Mouse (Mus musculus): ENCODE results near the gene Slc45a2. TPM values are rescaled to one million over a fixed set of nuclear protein-coding genes. Genes with fewer than 3 reads are reported as not detected.
A peak's percentile ranks its signal among the peaks of the same experiment; 100 is the strongest.

Slc45a2 gene
- polyA plus RNA-seq (2015; fragmentation: Nextera tagmentation; extraction: Ambion mirVana), result not detected in 2 replicates

GRCm38 (mm10) chr15:11000421-11000820, at the start of gene Slc45a2:
Gene Slc45a2, plus strand, starts transcription at chr15:11000721.
- H3K4me1 ChIP-seq (replicated peaks; ENCODE audit: control insufficient read depth, insufficient read depth, low read length), result no peaks in the 10 kb centered on the region
- no peaks in the 10 kb centered on the region for H3K9me3 ChIP-seq (ENCODE audit: control insufficient read depth)
- no peak within 1 kb of the TSS for H3K27ac ChIP-seq (ENCODE audit: low read depth, low read length)
- WGBS, result 61% methylated on average over 7 of the region's 7 CpGs
- peaks cover 3% of the 10 kb centered on the region; the same call in 1 of the 2 replicates for H3K36me3 ChIP-seq (ENCODE audit: control insufficient read depth, insufficient read depth)
- no peak for ATAC-seq
- H3K4me2 ChIP-seq (replicated peaks; ENCODE audit: low read depth), result no peak within 1 kb of the TSS
- H3K27me3 ChIP-seq (replicated peaks; ENCODE audit: control insufficient read depth, insufficient read depth, low read length), result no peaks in the 10 kb centered on the region
- no peak for TF ChIP-seq CTCF (IDR thresholded peaks at IDR 0.05; ENCODE audit: low read depth)
- no peak within 1 kb of the TSS for H3K9ac ChIP-seq (ENCODE audit: low read depth, low read length)
- no peak within 1 kb of the TSS for H3K4me3 ChIP-seq (ENCODE audit: low read depth, low read length)

GRCm38 (mm10) chr15:10951951-10952759, 48.4 kb upstream of the Slc45a2 start, which contains the start of gene C1qtnf3:
Gene C1qtnf3, plus strand, starts transcription at chr15:10952332.
- Histone ChIP-seq H3K4me2 (replicated peaks; ENCODE audit: low read depth) (no peak within 1 kb of the TSS), H3K36me3 (ENCODE audit: control insufficient read depth, insufficient read depth) (no peaks in the 10 kb centered on the region), H3K9me3 (ENCODE audit: control insufficient read depth) (no peaks in the 10 kb centered on the region), H3K9ac (ENCODE audit: low read depth, low read length) (no peak within 1 kb of the TSS), H3K4me3 (ENCODE audit: low read depth, low read length) (no peak within 1 kb of the TSS), H3K27me3 (replicated peaks; ENCODE audit: control insufficient read depth, insufficient read depth, low read length) (no peaks in the 10 kb centered on the region), H3K4me1 (replicated peaks; ENCODE audit: control insufficient read depth, insufficient read depth, low read length) (no peaks in the 10 kb centered on the region), H3K27ac (ENCODE audit: low read depth, low read length) (no peak within 1 kb of the TSS)
- 65% methylated on average over 23 of the region's 23 CpGs for WGBS
- TF ChIP-seq CTCF (IDR thresholded peaks at IDR 0.05; ENCODE audit: low read depth), result no peak
- no peak for ATAC-seq

- no peak overlapping the region for H3K4me3 ChIP-seq (ENCODE audit: low read depth, low read length)
- WGBS, result 46% methylated on average over 4 of the region's 4 CpGs
- H3K27ac ChIP-seq (ENCODE audit: low read depth, low read length), result no peak overlapping the region
- no peak overlapping the region for H3K4me2 ChIP-seq (replicated peaks; ENCODE audit: low read depth)
- ATAC-seq, result no peak
- H3K9ac ChIP-seq (ENCODE audit: low read depth, low read length), result no peak overlapping the region
- no peaks in the 10 kb centered on the region for H3K9me3 ChIP-seq (ENCODE audit: control insufficient read depth)
- no peaks in the 10 kb centered on the region for H3K27me3 ChIP-seq (replicated peaks; ENCODE audit: control insufficient read depth, insufficient read depth, low read length)
- TF ChIP-seq CTCF (IDR thresholded peaks at IDR 0.05; ENCODE audit: low read depth), result no peak
- H3K4me1 ChIP-seq (replicated peaks; ENCODE audit: control insufficient read depth, insufficient read depth, low read length), result no peaks in the 10 kb centered on the region
- no peaks in the 10 kb centered on the region for H3K36me3 ChIP-seq (ENCODE audit: control insufficient read depth, insufficient read depth)
These were observed 47.7 kb upstream of the Slc45a2 start for GRCm38 (mm10) chr15:10952760-10953305.

GRCm38 (mm10) chr15:10953465-10953864, 47.1 kb upstream of the Slc45a2 start:
- Histone ChIP-seq H3K27ac (ENCODE audit: low read depth, low read length) (no peak overlapping the region), H3K36me3 (ENCODE audit: control insufficient read depth, insufficient read depth) (no peaks in the 10 kb centered on the region), H3K9me3 (ENCODE audit: control insufficient read depth) (no peaks in the 10 kb centered on the region), H3K4me1 (replicated peaks; ENCODE audit: control insufficient read depth, insufficient read depth, low read length) (no peaks in the 10 kb centered on the region), H3K4me2 (replicated peaks; ENCODE audit: low read depth) (no peak overlapping the region), H3K4me3 (ENCODE audit: low read depth, low read length) (no peak overlapping the region), H3K27me3 (replicated peaks; ENCODE audit: control insufficient read depth, insufficient read depth, low read length) (no peaks in the 10 kb centered on the region), H3K9ac (ENCODE audit: low read depth, low read length) (no peak overlapping the region)
- ATAC-seq, result no peak
- 76% methylated on average over 1 of the region's 1 CpGs for WGBS
- no peak for TF ChIP-seq CTCF (IDR thresholded peaks at IDR 0.05; ENCODE audit: low read depth)

- no peak overlapping the region for H3K9ac ChIP-seq (ENCODE audit: low read depth, low read length)
- ATAC-seq, result 0 out of 2 replicates have a peak, but pooled peaks have one; percentile 37
- no peaks in the 10 kb centered on the region for H3K9me3 ChIP-seq (ENCODE audit: control insufficient read depth)
- no peak overlapping the region for H3K4me3 ChIP-seq (ENCODE audit: low read depth, low read length)
- peak overlapping the region; percentile 49 for H3K4me2 ChIP-seq (replicated peaks; ENCODE audit: low read depth)
- H3K27me3 ChIP-seq (replicated peaks; ENCODE audit: control insufficient read depth, insufficient read depth, low read length), result no peaks in the 10 kb centered on the region
- no peak for TF ChIP-seq CTCF (IDR thresholded peaks at IDR 0.05; ENCODE audit: low read depth)
- 47% methylated on average over 6 of the region's 6 CpGs for WGBS
- 0 out of 2 replicates have a peak, but pooled peaks cover 4% of the 10 kb centered on the region for H3K4me1 ChIP-seq (replicated peaks; ENCODE audit: control insufficient read depth, insufficient read depth, low read length)
- no peaks in the 10 kb centered on the region for H3K36me3 ChIP-seq (ENCODE audit: control insufficient read depth, insufficient read depth)
- no peak overlapping the region for H3K27ac ChIP-seq (ENCODE audit: low read depth, low read length)
These were observed 46.0 kb upstream of the Slc45a2 start for GRCm38 (mm10) chr15:10954381-10955016.

- Histone ChIP-seq H3K27me3 (replicated peaks; ENCODE audit: control insufficient read depth, insufficient read depth, low read length) (no peaks in the 10 kb centered on the region), H3K9me3 (ENCODE audit: control insufficient read depth) (no peaks in the 10 kb centered on the region), H3K4me2 (replicated peaks; ENCODE audit: low read depth) (no peak overlapping the region), H3K27ac (ENCODE audit: low read depth, low read length) (no peak overlapping the region), H3K9ac (ENCODE audit: low read depth, low read length) (no peak overlapping the region), H3K4me3 (ENCODE audit: low read depth, low read length) (no peak overlapping the region), H3K36me3 (ENCODE audit: control insufficient read depth, insufficient read depth) (no peaks in the 10 kb centered on the region), H3K4me1 (replicated peaks; ENCODE audit: control insufficient read depth, insufficient read depth, low read length) (0 out of 2 replicates have a peak, but pooled peaks cover 6% of the 10 kb centered on the region)
- ATAC-seq, result no peak
- no peak for TF ChIP-seq CTCF (IDR thresholded peaks at IDR 0.05; ENCODE audit: low read depth)
- 47% methylated on average over 5 of the region's 5 CpGs for WGBS
These were observed 45.4 kb upstream of the Slc45a2 start for GRCm38 (mm10) chr15:10955156-10955555.
